Comparison of ENCODE assay signal across 10 mouse cellular contexts in the genomic region with DNA sequence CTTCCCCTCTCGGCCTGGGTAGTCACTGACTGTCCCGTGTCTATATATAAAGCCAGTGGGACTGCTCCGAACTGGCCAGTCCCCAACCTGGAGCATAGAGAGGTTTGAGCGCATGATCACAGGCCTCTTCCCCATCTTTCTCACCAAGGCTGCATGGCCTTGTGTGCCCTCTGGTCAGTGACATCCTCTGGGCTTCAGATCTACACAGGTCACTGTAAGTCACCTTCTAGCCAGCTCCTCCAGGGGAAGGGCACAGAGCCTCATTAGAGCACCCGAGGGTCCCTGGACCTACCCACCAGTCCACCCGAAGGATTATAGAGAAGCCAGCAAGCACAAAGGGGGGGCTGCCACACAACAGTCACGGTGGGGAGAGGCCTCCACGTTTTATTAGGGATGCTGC. TPM values are rescaled to one million over a fixed set of nuclear protein-coding genes. Genes with fewer than 3 reads are reported as not detected.
DNase-seq lines count a peak whose midpoint lies in the region; ATAC-seq and TF ChIP-seq lines count a peak whose summit lies in the region.
"Had no signal": no experiment of that assay in that cellular context is flagged by ENCODE, and none has a peak within 500 bp of the region (broad histone marks: within the 10 kb centered on the region; RNA-seq: fewer than 3 reads in every experiment).

No protein-coding gene starts in this region.

- no peak for TF ChIP-seq POLR2A in heart, adult 2 months (IDR thresholded peaks at IDR 0.05; ENCODE audit: insufficient read depth, low read depth, low read length)

- intact Hi-C loops in heart, adult 2 months (cut with DNase I): loop anchor here (2.0 kb wide), 1 partner anchor 35 kb away; the partner anchor contains the start of gene Nckap5l
- intact Hi-C loops in heart, postnatal 14 days (cut with DNase I): loop anchor here (5.0 kb wide), 1 partner anchor 36 kb away; the partner anchor contains the start of gene Nckap5l

- no peak overlapping the region for H3K4me2 ChIP-seq in lung, embryonic 16.5 days (ENCODE audit: low read depth, low read length)
- no peak overlapping the region for H3K4me2 ChIP-seq in hindbrain, embryonic 13.5 days
- no peak overlapping the region for H3K4me2 ChIP-seq in neural tube, embryonic 15.5 days

- H3K4me3 ChIP-seq in heart, adult 2 months: no peak overlapping the region
- H3K4me3 ChIP-seq in lung, embryonic 16.5 days (ENCODE audit: low read length): no peak overlapping the region
- no peak overlapping the region for H3K4me3 ChIP-seq in hindbrain, embryonic 13.5 days
- no peak overlapping the region for H3K4me3 ChIP-seq in neural tube, embryonic 15.5 days (replicated peaks)

- no peaks in the 10 kb centered on the region for H3K79me2 ChIP-seq in heart, adult 2 months (replicated peaks; ENCODE audit: control insufficient read depth, insufficient read depth, low read length)

- H3K36me3 ChIP-seq in heart, adult 2 months (ENCODE audit: control insufficient read depth, insufficient read depth, low read length): no peaks in the 10 kb centered on the region
- H3K36me3 ChIP-seq in lung, embryonic 16.5 days (ENCODE audit: control insufficient read depth, insufficient read depth, low read length): peaks cover 13% of the 10 kb centered on the region
- peaks cover 56% of the 10 kb centered on the region for H3K36me3 ChIP-seq in hindbrain, embryonic 13.5 days
- peaks cover 36% of the 10 kb centered on the region for H3K36me3 ChIP-seq in neural tube, embryonic 15.5 days

- peaks cover 8% of the 10 kb centered on the region for H3K4me1 ChIP-seq in heart, adult 2 months (ENCODE audit: control insufficient read depth, insufficient read depth, low read length)
- H3K4me1 ChIP-seq in lung, embryonic 16.5 days (replicated peaks; ENCODE audit: control insufficient read depth, insufficient read depth, low read length): peaks cover 22% of the 10 kb centered on the region
- peaks cover 11% of the 10 kb centered on the region for H3K4me1 ChIP-seq in hindbrain, embryonic 13.5 days (replicated peaks)
- peaks cover 10% of the 10 kb centered on the region for H3K4me1 ChIP-seq in neural tube, embryonic 15.5 days

- no peak for ATAC-seq in lung, embryonic 16.5 days (ENCODE audit: low read depth)
- ATAC-seq in hindbrain, embryonic 13.5 days (ENCODE audit: low FRiP score): no peak
- ATAC-seq in neural tube, embryonic 15.5 days (ENCODE audit: low FRiP score): no peak
- ATAC-seq in erythroid progenitor cell, adult 5-6 weeks (replicated peaks; ENCODE audit: low FRiP score, poor library complexity, severe bottlenecking): no peak

- H3K27ac ChIP-seq in heart, adult 2 months: peak overlapping the region; percentile 94
- H3K27ac ChIP-seq in lung, embryonic 16.5 days (ENCODE audit: low read length): peak overlapping the region; percentile 97
- peak overlapping the region; percentile 19 for H3K27ac ChIP-seq in hindbrain, embryonic 13.5 days
- peak overlapping the region; percentile 60; the same call in 1 of the 2 replicates for H3K27ac ChIP-seq in neural tube, embryonic 15.5 days (replicated peaks)
- H3K27ac ChIP-seq: macrophage had no signal

- no peaks in the 10 kb centered on the region for H3K9me3 ChIP-seq in lung, embryonic 16.5 days (ENCODE audit: control insufficient read depth, low read length)
- no peaks in the 10 kb centered on the region for H3K9me3 ChIP-seq in hindbrain, embryonic 13.5 days
- H3K9me3 ChIP-seq in neural tube, embryonic 15.5 days (replicated peaks): no peaks in the 10 kb centered on the region

- TF ChIP-seq EP300 in heart, adult 2 months (IDR thresholded peaks at IDR 0.05; ENCODE audit: insufficient read depth, low read depth, low read length): no peak

- H3K27me3 ChIP-seq in heart, adult 2 months (ENCODE audit: control insufficient read depth, insufficient read depth, low read length): no peaks in the 10 kb centered on the region
- H3K27me3 ChIP-seq in lung, embryonic 16.5 days (ENCODE audit: control insufficient read depth, insufficient read depth, low read depth, low read length): no peaks in the 10 kb centered on the region
- no peaks in the 10 kb centered on the region for H3K27me3 ChIP-seq in hindbrain, embryonic 13.5 days
- no peaks in the 10 kb centered on the region for H3K27me3 ChIP-seq in neural tube, embryonic 15.5 days (replicated peaks)

- no peak for TF ChIP-seq CTCF in heart, adult 2 months (IDR thresholded peaks at IDR 0.05)

- H3K9ac ChIP-seq in heart, adult 2 months (ENCODE audit: low read depth, low read length): no peak overlapping the region
- H3K9ac ChIP-seq in lung, embryonic 16.5 days (ENCODE audit: low read length): no peak overlapping the region
- no peak overlapping the region for H3K9ac ChIP-seq in hindbrain, embryonic 13.5 days
- no peak overlapping the region for H3K9ac ChIP-seq in neural tube, embryonic 15.5 days (replicated peaks)

- no peak for DNase-seq in heart, adult 2 months
- no peak for DNase-seq in heart, postnatal 14 days
- no peak for DNase-seq in lung, postnatal 36 days
- no peak for DNase-seq in adrenal gland, postnatal 10 days
- DNase-seq: cerebellum, adult 9-11 months had no signal

- WGBS in heart, adult 2 months: 62% methylated on average over 8 of the region's 8 CpGs
- 78% methylated on average over 8 of the region's 8 CpGs for WGBS in lung, embryonic 16.5 days
- 84% methylated on average over 8 of the region's 8 CpGs for WGBS in hindbrain, embryonic 13.5 days
- WGBS in neural tube, embryonic 15.5 days: 85% methylated on average over 8 of the region's 8 CpGs

RNA-seq across cellular contexts. Expression of gene Tmbim6, which starts 29.0 kb away (rescaled TPM):
- 100 to 1,000 TPM; 207 to 253 TPM for total RNA-seq in heart, adult 2 months (2021)
- polyA plus RNA-seq in heart, adult 2 months (2012; rRNA removed): 334 and 409 TPM in 2 replicates
- 100 to 1,000 TPM; 216 to 219 TPM for total RNA-seq in heart, postnatal 14 days (2021)
- polyA plus RNA-seq in lung, embryonic 16.5 days (2015; fragmentation: Nextera tagmentation; extraction: Ambion mirVana): 459 and 464 TPM in 2 replicates
- polyA plus RNA-seq in hindbrain, embryonic 13.5 days (2015; fragmentation: Nextera tagmentation; extraction: Ambion mirVana): 255 and 257 TPM in 2 replicates
- 289 and 350 TPM in 2 replicates for polyA plus RNA-seq in neural tube, embryonic 15.5 days (2015; fragmentation: Nextera tagmentation; extraction: Ambion mirVana)
- total RNA-seq in erythroid progenitor cell, adult 5-6 weeks (2015; ENCODE audit: low replicate concordance): 179 and 219 TPM in 2 replicates
- total RNA-seq in erythroid progenitor cell, adult 5-6 weeks (2017; ENCODE audit: low replicate concordance): 95.3 and 151 TPM in 2 replicates
- 100 to 1,000 TPM; 581 to 642 TPM for total RNA-seq in adrenal gland, postnatal 10 days (2021)

RNA-seq across cellular contexts. Expression of gene Nckap5l, which starts 35.9 kb away (rescaled TPM):
- 1 to 10 TPM; 4.2 to 5.2 TPM for total RNA-seq in heart, adult 2 months (2021)
- 3.5 and 4.5 TPM in 2 replicates for polyA plus RNA-seq in heart, adult 2 months (2012; rRNA removed)
- total RNA-seq in heart, postnatal 14 days (2021): 10 to 100 TPM; 11.2 to 13.6 TPM
- polyA plus RNA-seq in lung, embryonic 16.5 days (2015; fragmentation: Nextera tagmentation; extraction: Ambion mirVana): 7.5 and 9.5 TPM in 2 replicates
- polyA plus RNA-seq in hindbrain, embryonic 13.5 days (2015; fragmentation: Nextera tagmentation; extraction: Ambion mirVana): 12.3 and 13.6 TPM in 2 replicates
- polyA plus RNA-seq in neural tube, embryonic 15.5 days (2015; fragmentation: Nextera tagmentation; extraction: Ambion mirVana): 12.4 and 13.0 TPM in 2 replicates
- 0.84 TPM in 1 of 2 replicates, not detected in the other for total RNA-seq in erythroid progenitor cell, adult 5-6 weeks (2015; ENCODE audit: low replicate concordance)
- total RNA-seq in erythroid progenitor cell, adult 5-6 weeks (2017; ENCODE audit: low replicate concordance): not detected in 2 replicates
- 10 to 100 TPM; 19.8 to 34.0 TPM for total RNA-seq in adrenal gland, postnatal 10 days (2021)

RNA-seq across cellular contexts. Expression of gene Fmnl3, which starts 51.4 kb away (rescaled TPM):
- total RNA-seq in heart, adult 2 months (2021): 10 to 100 TPM; 14.6 to 18.1 TPM
- 18.6 and 29.3 TPM in 2 replicates for polyA plus RNA-seq in heart, adult 2 months (2012; rRNA removed)
- total RNA-seq in heart, postnatal 14 days (2021): 10 to 100 TPM; 29.4 to 29.7 TPM
- 29.1 and 29.3 TPM in 2 replicates for polyA plus RNA-seq in lung, embryonic 16.5 days (2015; fragmentation: Nextera tagmentation; extraction: Ambion mirVana)
- polyA plus RNA-seq in hindbrain, embryonic 13.5 days (2015; fragmentation: Nextera tagmentation; extraction: Ambion mirVana): 8.2 and 8.8 TPM in 2 replicates
- polyA plus RNA-seq in neural tube, embryonic 15.5 days (2015; fragmentation: Nextera tagmentation; extraction: Ambion mirVana): 7.9 and 11.9 TPM in 2 replicates
- 3.6 and 5.0 TPM in 2 replicates for total RNA-seq in erythroid progenitor cell, adult 5-6 weeks (2015; ENCODE audit: low replicate concordance)
- total RNA-seq in erythroid progenitor cell, adult 5-6 weeks (2017; ENCODE audit: low replicate concordance): 1.5 and 2.7 TPM in 2 replicates
- 10 to 100 TPM; 27.6 to 31.7 TPM for total RNA-seq in adrenal gland, postnatal 10 days (2021)

RNA-seq across cellular contexts. Expression of gene Bcdin3d, which starts 52.9 kb away (rescaled TPM):
- total RNA-seq in heart, adult 2 months (2021): 1 to 10 TPM; 2.5 to 3.1 TPM
- 4.2 and 4.3 TPM in 2 replicates for polyA plus RNA-seq in heart, adult 2 months (2012; rRNA removed)
- 1 to 10 TPM; 3.9 to 4.9 TPM for total RNA-seq in heart, postnatal 14 days (2021)
- polyA plus RNA-seq in lung, embryonic 16.5 days (2015; fragmentation: Nextera tagmentation; extraction: Ambion mirVana): 13.4 and 13.7 TPM in 2 replicates
- polyA plus RNA-seq in hindbrain, embryonic 13.5 days (2015; fragmentation: Nextera tagmentation; extraction: Ambion mirVana): 22.6 and 23.4 TPM in 2 replicates
- 17.0 and 19.0 TPM in 2 replicates for polyA plus RNA-seq in neural tube, embryonic 15.5 days (2015; fragmentation: Nextera tagmentation; extraction: Ambion mirVana)
- total RNA-seq in erythroid progenitor cell, adult 5-6 weeks (2015; ENCODE audit: low replicate concordance): 1.3 and 1.4 TPM in 2 replicates
- total RNA-seq in erythroid progenitor cell, adult 5-6 weeks (2017; ENCODE audit: low replicate concordance): 0.51 and 1.3 TPM in 2 replicates
- 1 to 10 TPM; 6.0 to 6.5 TPM for total RNA-seq in adrenal gland, postnatal 10 days (2021)

Comparison
In these comparisons a context has a peak if more than half of its experiments do, and no peak if none do; other contexts are left out.
1. H3K27ac ChIP-seq: peak in every context shown above with its lines; median percentile 97 in lung, embryonic 16.5 days; 94 in heart, adult 2 months; 60 in neural tube, embryonic 15.5 days; 19 in hindbrain, embryonic 13.5 days.